Mouse (Mus musculus): ENCODE measurements at regions not wholly inside any gene's neighbourhood (a gene's known extent, or its start where the extent isn't known, plus 50 kb on each side); places are given as distances from the start of the nearest gene placed in this dataset.

DNA sequence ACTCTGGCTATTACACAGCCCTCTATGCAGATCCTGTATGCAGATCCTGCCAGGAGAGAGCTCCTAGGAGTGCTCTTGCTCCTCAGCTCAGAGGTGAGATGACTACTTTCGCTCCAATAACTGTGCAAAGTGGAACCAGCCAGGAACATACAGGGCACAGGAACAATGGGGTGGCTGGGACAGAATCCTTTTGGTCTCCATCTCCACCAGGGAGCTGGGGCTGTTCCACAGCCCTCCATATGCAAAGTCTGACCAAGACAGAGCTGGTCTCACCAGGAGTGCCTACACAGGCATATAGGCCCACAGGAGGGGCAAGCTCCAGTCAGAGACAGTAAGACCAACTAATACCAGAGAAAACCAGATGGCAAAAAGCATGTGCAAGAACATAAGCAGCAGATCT lies 1081.1 kb downstream of the Fscb start:
- no peak for DNase-seq (ENCODE audit: extremely low read depth, low read depth)

DNA sequence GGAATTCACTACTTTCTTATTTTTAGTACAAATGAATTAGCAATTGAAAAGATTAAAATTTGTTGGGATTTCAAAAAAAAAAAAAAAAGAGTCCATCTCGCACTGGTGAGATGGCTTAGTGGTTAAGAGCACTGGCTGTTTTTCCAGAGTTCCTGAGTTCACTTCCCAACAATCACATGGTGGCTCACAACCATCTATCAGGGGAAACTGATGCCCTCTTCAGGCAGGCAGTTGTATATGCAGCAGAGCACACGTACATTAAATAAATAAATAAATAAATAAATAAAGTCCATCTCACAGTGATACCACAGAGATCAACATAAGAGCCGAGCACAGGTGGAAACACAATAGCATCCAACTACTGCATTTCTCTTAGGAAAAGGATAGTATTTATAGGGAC lies 1093.8 kb downstream of the Fscb start:
- no peak for DNase-seq (ENCODE audit: extremely low read depth, low read depth)

DNA sequence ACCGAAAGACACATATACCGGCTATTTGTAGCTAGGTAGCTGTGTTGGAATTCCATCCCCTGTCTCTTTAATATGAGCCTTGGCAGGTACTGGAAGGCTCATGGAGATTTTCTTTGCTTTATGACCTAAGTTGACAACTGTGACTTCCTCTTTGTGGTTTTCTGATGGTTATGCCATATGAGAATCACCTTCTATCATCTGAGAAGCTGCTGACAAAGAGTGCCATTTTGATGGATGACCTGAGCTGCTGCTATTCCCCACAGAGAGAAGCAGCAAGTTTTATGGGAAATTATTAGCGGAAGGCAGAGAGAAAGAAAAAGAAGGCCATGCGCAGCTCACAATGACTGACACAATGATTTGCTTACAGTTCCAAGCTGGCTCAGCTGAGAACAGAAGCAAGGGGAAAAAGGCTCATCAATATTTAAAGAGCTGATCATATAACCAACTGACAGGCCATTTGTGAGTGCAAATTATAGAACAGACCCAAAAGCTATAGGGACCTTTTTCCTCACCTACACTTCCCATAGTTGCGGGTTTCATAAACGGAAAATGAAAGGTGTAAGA lies 1105.1 kb downstream of the Fscb start:
- peak; percentile 21 for DNase-seq (ENCODE audit: extremely low read depth, low read depth)

Data from MEL-GATA-1-ER (cell line).